Mouse (Mus musculus) right cerebral cortex, postnatal 4 days (tissue): ENCODE measurements around the gene Slc16a6.

Experiments
- DNase-seq: peaks from one replicate; pipeline ENCODE4 v3.0.0-alpha.2; 2022

The Slc16a6 gene

GRCm38 (mm10) chr11:109413617-109414016 lies 59.8 kb downstream of the Slc16a6 start, which contains the start of gene 9930022D16Rik:
TSS of gene 9930022D16Rik (plus strand) at chr11:109413917.
- no peak for DNase-seq

DNA sequence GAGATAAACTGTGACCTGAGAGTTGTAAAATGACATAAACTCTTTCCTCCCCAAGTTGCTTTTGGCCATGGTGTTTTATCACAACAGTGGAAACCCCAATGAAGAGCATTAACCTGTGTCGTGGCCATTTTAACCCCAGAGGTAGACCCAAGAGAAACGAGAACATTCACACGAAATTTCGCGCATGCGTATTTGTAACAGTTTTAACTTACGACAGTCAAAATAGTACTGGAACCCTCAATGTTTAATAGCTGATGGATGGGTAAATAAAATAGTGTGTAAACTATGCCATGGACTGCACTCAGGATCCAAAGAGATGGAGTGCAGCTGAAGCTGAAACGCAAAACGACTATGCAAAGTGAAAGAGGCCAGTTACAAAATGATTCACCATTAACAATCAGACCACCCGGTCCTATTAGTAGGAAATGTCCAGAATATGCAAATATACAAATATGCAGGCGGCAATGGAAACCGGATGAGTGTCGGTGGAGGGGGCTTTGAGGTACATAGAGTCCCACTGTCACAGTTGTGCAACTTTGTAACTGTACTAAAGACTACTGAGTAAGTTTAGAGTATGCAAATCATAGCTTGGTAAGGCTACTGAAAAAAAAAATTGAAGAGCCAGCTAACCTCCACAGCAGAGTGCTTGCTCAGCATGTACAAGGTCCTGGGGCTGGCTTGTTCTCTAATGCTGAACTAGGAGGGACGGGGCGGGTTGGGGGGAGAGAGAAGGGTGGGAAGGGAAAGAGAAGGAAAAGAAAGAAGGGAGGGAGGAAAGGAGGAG lies 63.0 kb downstream of the Slc16a6 start:
- DNase-seq: no peak

GRCm38 (mm10) chr11:109406431-109406830 lies 67.0 kb downstream of the Slc16a6 start:
- no peak for DNase-seq
